Mouse (Mus musculus) CH12.LX (cell line): ENCODE data around the gene Sertad1. TPM values are rescaled to one million over a fixed set of nuclear protein-coding genes. Genes with fewer than 3 reads are reported as not detected.

Experiments used
- DNase-seq: peaks from one replicate; pipeline ENCODE4 v3.0.0-alpha.2; 2013; ENCODE audit errors: extremely low read depth
- H3K27ac ChIP-seq: 2 replicates; pipeline ENCODE4 v1.5.1; 2012; ENCODE audit warnings: low read depth, mild to moderate bottlenecking, control low read depth, moderate library complexity; ENCODE audit not compliant: insufficient read depth
- H3K27me3 ChIP-seq: replicated peaks from 2 replicates; pipeline ENCODE3; 2012; ENCODE audit warnings: inconsistent platforms
- H3K36me3 ChIP-seq, 2 experiments: replicated peaks in 1 of 2; 2 replicates each; pipeline versions ENCODE3 to v1.6.1; 2012; ENCODE audit warnings: inconsistent platforms in 1 of 2, low read length in 1 of 2, mild to moderate bottlenecking in 1 of 2, mixed read lengths in 1 of 2, moderate library complexity in 1 of 2; ENCODE audit not compliant: control insufficient read depth in 1 of 2, insufficient read depth in 1 of 2
- H3K4me1 ChIP-seq, 2 experiments: 2 replicates each; pipeline ENCODE4 v1.6.1; 2012; ENCODE audit warnings: inconsistent platforms in 1 of 2, moderate library complexity in 1 of 2; ENCODE audit not compliant: insufficient read depth in 2 of 2, control insufficient read depth in 1 of 2
- H3K4me2 ChIP-seq: 2 replicates; pipeline ENCODE4 v1.6.1; 2012; ENCODE audit warnings: low read depth, mild to moderate bottlenecking, control low read depth; ENCODE audit not compliant: poor library complexity, insufficient read depth, severe bottlenecking
- H3K4me3 ChIP-seq, 3 experiments: fragments of 150-350 bp in 1 of 3; sonication (generic) in 1 of 3; replicated peaks in 1 of 3; 2 replicates each; pipeline versions ENCODE3 to v1.5.1; 2011 to 2012; ENCODE audit warnings: low read depth in 2 of 3, low read length in 2 of 3, mild to moderate bottlenecking in 2 of 3, moderate library complexity in 2 of 3, control low read depth in 1 of 3, improper control_type of control experiment in 1 of 3, inconsistent platforms in 1 of 3, mixed read lengths in 1 of 3; ENCODE audit not compliant: poor library complexity in 1 of 3
- H3K79me2 ChIP-seq: replicated peaks from 2 replicates; pipeline ENCODE4 v1.6.1; 2012; ENCODE audit warnings: mild to moderate bottlenecking, moderate library complexity; ENCODE audit not compliant: control insufficient read depth, poor library complexity, insufficient read depth, severe bottlenecking; ENCODE audit errors: extremely low read depth
- H3K9ac ChIP-seq: 2 replicates; pipeline ENCODE4 v1.6.1; 2012; ENCODE audit warnings: low read depth, mild to moderate bottlenecking, control low read depth, moderate library complexity; ENCODE audit not compliant: insufficient read depth
- H3K9me3 ChIP-seq: replicated peaks from 2 replicates; pipeline ENCODE3; 2012; ENCODE audit warnings: low read length, inconsistent platforms, mixed read lengths
- BHLHE40 ChIP-seq: IDR thresholded peaks from 2 replicates; pipeline ENCODE4 v1.6.1; 2011; ENCODE audit warnings: mild to moderate bottlenecking, low read depth, low read length, improper control_type of control experiment
- ETS1 ChIP-seq: conservative IDR thresholded peaks from 2 replicates; pipeline ENCODE4 v1.6.1; 2012; ENCODE audit warnings: low read depth, mild to moderate bottlenecking, inconsistent platforms, low read length, improper control_type of control experiment, moderate library complexity
- GABPA ChIP-seq: IDR thresholded peaks from 2 replicates; pipeline ENCODE4 v1.6.1; 2012; ENCODE audit warnings: low read depth, low read length, improper control_type of control experiment, inconsistent platforms; ENCODE audit not compliant: insufficient replicate concordance
- HCFC1 ChIP-seq: IDR thresholded peaks from 2 replicates; pipeline ENCODE4 v1.6.1; 2012; ENCODE audit warnings: low read depth, mild to moderate bottlenecking, inconsistent platforms, low read length, improper control_type of control experiment
- JUN ChIP-seq: IDR thresholded peaks from 2 replicates; pipeline ENCODE4 v1.6.1; 2011; ENCODE audit warnings: low read depth, mild to moderate bottlenecking, low read length, improper control_type of control experiment, moderate library complexity; ENCODE audit not compliant: insufficient read depth
- MAZ ChIP-seq: IDR thresholded peaks from 2 replicates; pipeline ENCODE4 v1.6.1; 2012; ENCODE audit warnings: low read depth, mild to moderate bottlenecking, inconsistent platforms, low read length, improper control_type of control experiment, moderate library complexity
- MEF2A ChIP-seq: IDR thresholded peaks from 2 replicates; pipeline ENCODE4 v1.6.1; 2014; ENCODE audit warnings: low read depth, mild to moderate bottlenecking, inconsistent platforms, low read length, improper control_type of control experiment, borderline replicate concordance
- MYC ChIP-seq: IDR thresholded peaks from 2 replicates; pipeline ENCODE4 v1.6.1; 2011; ENCODE audit warnings: low read depth, mild to moderate bottlenecking, improper control_type of control experiment, low read length
- PAX5 ChIP-seq: IDR thresholded peaks from 2 replicates; pipeline ENCODE4 v1.6.1; 2012; ENCODE audit warnings: low read length, inconsistent platforms, mixed read lengths
- TBP ChIP-seq: conservative IDR thresholded peaks from 2 replicates; pipeline ENCODE4 v1.6.1; 2011; ENCODE audit warnings: low read depth, low read length, improper control_type of control experiment
- TCF12 ChIP-seq: IDR thresholded peaks from 2 replicates; pipeline ENCODE4 v1.6.1; 2014; ENCODE audit warnings: low read depth, mild to moderate bottlenecking, inconsistent platforms, low read length, improper control_type of control experiment
- UBTF ChIP-seq: IDR thresholded peaks from 2 replicates; pipeline ENCODE4 v1.6.1; 2012; ENCODE audit warnings: low read depth, mild to moderate bottlenecking, inconsistent platforms, low read length, improper control_type of control experiment, moderate library complexity
- USF1 ChIP-seq: IDR thresholded peaks from 2 replicates; pipeline ENCODE4 v1.6.1; 2014; ENCODE audit warnings: low read depth, mild to moderate bottlenecking, inconsistent platforms, low read length, improper control_type of control experiment
- USF2 ChIP-seq: conservative IDR thresholded peaks from 2 replicates; pipeline ENCODE4 v1.6.1; 2011; ENCODE audit warnings: low read depth, low read length, improper control_type of control experiment
- ZC3H11A ChIP-seq: IDR thresholded peaks from 2 replicates; pipeline ENCODE4 v1.6.1; 2012; ENCODE audit warnings: low read depth, mild to moderate bottlenecking, inconsistent platforms, low read length, improper control_type of control experiment
- ZMIZ1 ChIP-seq: IDR thresholded peaks from 2 replicates; pipeline ENCODE4 v1.6.1; 2012; ENCODE audit warnings: low read depth, mild to moderate bottlenecking, inconsistent platforms, low read length, improper control_type of control experiment
- dilution Hi-C: fragments of 300-500 bp; cut with MboI; formaldehyde crosslinking; loops from 2 replicates; pipeline ENCODE4 v1.14.3; 2020; ENCODE audit warnings: low sequenced_read_pairs; ENCODE audit not compliant: extremely low pct_unique_long_range_greater_than_20kb, extremely low pct_ligation_motif_present
- in situ Hi-C: fragments of 300-500 bp; cut with MboI; formaldehyde crosslinking; loops from 3 replicates; pipeline ENCODE4 v1.14.3; 2019; ENCODE audit warnings: low sequenced_read_pairs, low pct_ligation_motif_present, low pct_unique_long_range_greater_than_20kb, mixed read lengths
- polyA plus RNA-seq: library from polyadenylated mRNA; unstranded; fragments of >175 nt; gene quantifications from 2 replicates; pipeline ENCODE4 v1.2.1, GENCODE M21; 2012; ENCODE audit warnings: low read depth; ENCODE audit not compliant: insufficient read length
- total RNA-seq, 2 experiments: library from RNA; depleted of rRNA; stranded (reverse); fragments of 300-350 nt in 1 of 2; fragments of >200 nt in 1 of 2; gene quantifications; 2 replicates each; pipeline ENCODE4 v1.2.3; 2012 to 2014

The Sertad1 gene
- total and polyA plus RNA-seq, 3 experiments: 5.0 to 9.1 (median 8.3) TPM

- in situ Hi-C loops: loop anchor here (5.0 kb wide), 1 partner anchor 62 kb away; no protein-coding TSS in a partner anchor
- dilution Hi-C loops: no loop called here
These were observed 12.3 kb downstream of the Sertad1 start, which contains the start of gene Prx for GRCm38 (mm10) chr7:27499036-27499435. Gene Prx (plus strand): TSS chr7:27499324.

GRCm38 (mm10) chr7:27501620-27502019 is 14.9 kb downstream of the Sertad1 start:
- Histone ChIP-seq H3K79me2 (no peaks in the 10 kb centered on the region), H3K4me3 (no peak overlapping the region), H3K27ac (no peak overlapping the region), H3K4me2 (no peak overlapping the region), H3K36me3 (no peaks in the 10 kb centered on the region), H3K4me1 (peaks cover 3 to 13% of the 10 kb centered on the region in 2 experiments)
- no peak for DNase-seq
- dilution Hi-C loops (no loop called here), in situ Hi-C loops (no loop called here)
- TF ChIP-seq USF1 (no peak), MYC (no peak), PAX5 (no peak)
- TF ChIP-seq, all 38 proteins: peak for 0
- H3K9me3 ChIP-seq: no peaks in the 10 kb centered on the region
- no peak overlapping the region for H3K9ac ChIP-seq
- no peaks in the 10 kb centered on the region for H3K27me3 ChIP-seq

More at GRCm38 (mm10) chr7:27499036-27499435, 12.3 kb downstream of the Sertad1 start, which contains the start of gene Prx:
- TF ChIP-seq MAZ: no peak
- TF ChIP-seq USF2: no peak
- no peak for TF ChIP-seq TCF12
- no peak for TF ChIP-seq ZC3H11A
- no peak for TF ChIP-seq HCFC1
- no peak for TF ChIP-seq MEF2A
- TF ChIP-seq MYC: no peak
- no peak for TF ChIP-seq JUN
- TF ChIP-seq ZMIZ1: no peak
- no peak for TF ChIP-seq UBTF
- no peak for TF ChIP-seq GABPA
- no peak for TF ChIP-seq BHLHE40
- TF ChIP-seq ETS1: no peak
- TF ChIP-seq TBP: no peak
- H3K4me1 ChIP-seq: peaks cover 2 to 6% of the 10 kb centered on the region in 2 experiments
- no peaks in the 10 kb centered on the region for H3K36me3 ChIP-seq
- no peaks in the 10 kb centered on the region for H3K79me2 ChIP-seq
- no peak within 1 kb of the TSS for H3K27ac ChIP-seq
- H3K27me3 ChIP-seq: no peaks in the 10 kb centered on the region
- H3K4me2 ChIP-seq: no peak within 1 kb of the TSS
- DNase-seq: no peak
- H3K9me3 ChIP-seq: no peaks in the 10 kb centered on the region
- H3K4me3 ChIP-seq: no peak within 1 kb of the TSS
- H3K9ac ChIP-seq: no peak within 1 kb of the TSS
